10 mouse cellular contexts compared by ENCODE assay signal in the genomic region with DNA sequence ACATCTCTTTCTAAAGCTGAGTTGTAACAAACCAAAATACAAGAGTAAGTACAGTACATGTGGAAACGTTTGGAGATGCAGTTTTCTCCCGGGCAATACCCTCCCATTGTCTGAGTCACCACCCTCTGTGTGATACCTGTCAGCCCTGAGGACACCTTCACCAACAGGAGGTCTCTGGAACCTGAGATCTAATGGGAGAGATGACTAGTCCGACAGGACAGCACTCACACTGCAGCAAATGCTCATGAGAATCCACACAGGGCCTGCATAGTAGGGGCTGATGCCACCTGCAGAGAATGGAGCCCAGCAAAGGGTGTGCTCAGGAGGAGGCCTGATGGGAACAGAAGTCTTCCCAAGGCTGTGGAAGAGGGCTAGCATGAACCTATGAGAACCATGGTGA. TPM values are rescaled to one million over a fixed set of nuclear protein-coding genes. Genes with fewer than 3 reads are reported as not detected.
DNase-seq lines count a peak whose midpoint lies in the region; ATAC-seq and TF ChIP-seq lines count a peak whose summit lies in the region.
"Had no signal": no experiment of that assay in that cellular context is flagged by ENCODE, and none has a peak within 500 bp of the region (broad histone marks: within the 10 kb centered on the region; RNA-seq: fewer than 3 reads in every experiment).

No protein-coding gene starts in this region.

- peak overlapping the region; percentile 95 for H3K27ac ChIP-seq in heart, postnatal 0 days (ENCODE audit: low read depth)
- H3K27ac ChIP-seq in bone marrow macrophage, adult 2 months (ENCODE audit: insufficient read depth, low read depth, low read length), result peak overlapping the region; percentile 77
- H3K27ac ChIP-seq in hindbrain, embryonic 13.5 days, result peak overlapping the region; percentile 91
- H3K27ac ChIP-seq in midbrain, embryonic 13.5 days, result peak overlapping the region; percentile 96

- TF ChIP-seq POLR2A in bone marrow macrophage, adult 2 months (IDR thresholded peaks at IDR 0.05; ENCODE audit: borderline replicate concordance, low read depth, low read length), result no peak

- no peaks in the 10 kb centered on the region for H3K9me3 ChIP-seq in heart, postnatal 0 days (replicated peaks; ENCODE audit: control insufficient read depth, low read length)
- H3K9me3 ChIP-seq in hindbrain, embryonic 13.5 days, result no peaks in the 10 kb centered on the region
- no peaks in the 10 kb centered on the region for H3K9me3 ChIP-seq in midbrain, embryonic 13.5 days

- H3K4me1 ChIP-seq in heart, postnatal 0 days (ENCODE audit: control insufficient read depth, insufficient read depth), result peaks cover 14% of the 10 kb centered on the region
- peaks cover 17% of the 10 kb centered on the region for H3K4me1 ChIP-seq in bone marrow macrophage, adult 2 months (ENCODE audit: control insufficient read depth, insufficient read depth, low read length)
- peaks cover 30% of the 10 kb centered on the region for H3K4me1 ChIP-seq in hindbrain, embryonic 13.5 days (replicated peaks)
- peaks cover 37% of the 10 kb centered on the region for H3K4me1 ChIP-seq in midbrain, embryonic 13.5 days (replicated peaks)

- WGBS in heart, postnatal 0 days, result 25% methylated on average over 3 of the region's 3 CpGs
- 27% methylated on average over 3 of the region's 3 CpGs for WGBS in hindbrain, embryonic 13.5 days
- 27% methylated on average over 3 of the region's 3 CpGs for WGBS in midbrain, embryonic 13.5 days

- TF ChIP-seq EP300 in heart, postnatal 0 days (IDR thresholded peaks at IDR 0.05; ENCODE audit: low read depth), result no peak

- intact Hi-C loops in left cerebral cortex, postnatal 4 days (cut with DNase I), result no loop called here

- DNase-seq in heart, postnatal 0 days (ENCODE audit: low spot score), result no peak
- DNase-seq in heart, adult 9 months (ENCODE audit: low spot score in 2 of 2), result no peak
- DNase-seq in embryo, embryonic 10.5 days (ENCODE audit: low spot score), result no peak
- no peak for DNase-seq in left cerebral cortex, postnatal 4 days

- no peak for ATAC-seq in heart, postnatal 0 days (ENCODE audit: insufficient read depth, low read depth)
- 0 out of 2 replicates have a peak, but pooled peaks have one; percentile 8 for ATAC-seq in hindbrain, embryonic 13.5 days (ENCODE audit: low FRiP score)
- peak; percentile 1; the same call in 1 of the 2 replicates for ATAC-seq in midbrain, embryonic 13.5 days
- no peak for ATAC-seq in CD4-positive, CD25-positive, alpha-beta regulatory T cell, adult 4 months

- no peak for TF ChIP-seq CTCF in heart, postnatal 0 days (IDR thresholded peaks at IDR 0.05; ENCODE audit: low read depth)
- no peak for TF ChIP-seq CTCF in bone marrow macrophage, adult 2 months (IDR thresholded peaks at IDR 0.05; ENCODE audit: low read depth, low read length)

- H3K4me2 ChIP-seq in heart, postnatal 0 days (ENCODE audit: low read depth, low read length), result peak overlapping the region; percentile 78
- H3K4me2 ChIP-seq in hindbrain, embryonic 13.5 days, result peak overlapping the region; percentile 94
- H3K4me2 ChIP-seq in midbrain, embryonic 13.5 days (replicated peaks), result peak overlapping the region; percentile 94

- H3K36me3 ChIP-seq in heart, postnatal 0 days (replicated peaks; ENCODE audit: control insufficient read depth, insufficient read depth, low read length), result peaks cover 20% of the 10 kb centered on the region
- peaks cover 23% of the 10 kb centered on the region for H3K36me3 ChIP-seq in hindbrain, embryonic 13.5 days
- peaks cover 23% of the 10 kb centered on the region for H3K36me3 ChIP-seq in midbrain, embryonic 13.5 days

- peak overlapping the region; percentile 82 for H3K4me3 ChIP-seq in heart, postnatal 0 days (ENCODE audit: low read depth, low read length)
- H3K4me3 ChIP-seq in bone marrow macrophage, adult 2 months (ENCODE audit: insufficient read depth, low read length), result peak overlapping the region; percentile 40
- peak overlapping the region; percentile 59 for H3K4me3 ChIP-seq in hindbrain, embryonic 13.5 days
- H3K4me3 ChIP-seq in midbrain, embryonic 13.5 days (replicated peaks), result peak overlapping the region; percentile 72

- H3K27me3 ChIP-seq in heart, postnatal 0 days (ENCODE audit: control insufficient read depth, insufficient read depth, low read length), result no peaks in the 10 kb centered on the region
- H3K27me3 ChIP-seq in hindbrain, embryonic 13.5 days, result no peaks in the 10 kb centered on the region
- H3K27me3 ChIP-seq in midbrain, embryonic 13.5 days, result no peaks in the 10 kb centered on the region
- H3K27me3 ChIP-seq: Patski had no signal

- H3K9ac ChIP-seq in heart, postnatal 0 days (replicated peaks; ENCODE audit: low read depth, low read length), result peak overlapping the region; percentile 72
- H3K9ac ChIP-seq in hindbrain, embryonic 13.5 days, result peak overlapping the region; percentile 68
- peak overlapping the region; percentile 83 for H3K9ac ChIP-seq in midbrain, embryonic 13.5 days (replicated peaks)

RNA-seq across cellular contexts. Expression of gene Paxx, which starts 0.5 kb away (rescaled TPM):
- 71.9 and 90.7 TPM in 2 replicates for total RNA-seq in heart, postnatal 0 days (2014; rRNA removed; ENCODE audit: low replicate concordance)
- polyA plus RNA-seq in heart, postnatal 0 days (2015; fragmentation: Nextera tagmentation; extraction: Ambion mirVana), result 42.7 and 45.5 TPM in 2 replicates
- polyA plus RNA-seq in bone marrow macrophage, adult 2 months (2012; ENCODE audit: insufficient read depth, insufficient read length, missing spikeins), result 22.4 and 26.2 TPM in 2 replicates
- polyA plus RNA-seq in hindbrain, embryonic 13.5 days (2015; fragmentation: Nextera tagmentation; extraction: Ambion mirVana), result 91.6 and 98.8 TPM in 2 replicates
- polyA plus RNA-seq in midbrain, embryonic 13.5 days (2015; fragmentation: Nextera tagmentation; extraction: Ambion mirVana), result 85.7 and 92.1 TPM in 2 replicates
- polyA plus RNA-seq in CD4-positive, CD25-positive, alpha-beta regulatory T cell, adult 4 months (2017; shearing (Covaris generic)), result 100 to 1,000 TPM in 1 of 2 experiments, 10 to 100 TPM in 1; 74.7 to 102 TPM
- 10 to 100 TPM; 83.1 to 92.4 TPM for total RNA-seq in left cerebral cortex, postnatal 4 days (2021)

RNA-seq across cellular contexts. Expression of gene Clic3, which starts 4.8 kb away (rescaled TPM):
- total RNA-seq in heart, postnatal 0 days (2014; rRNA removed; ENCODE audit: low replicate concordance), result 2.4 and 4.5 TPM in 2 replicates
- 6.5 and 7.4 TPM in 2 replicates for polyA plus RNA-seq in heart, postnatal 0 days (2015; fragmentation: Nextera tagmentation; extraction: Ambion mirVana)
- not detected in 2 replicates for polyA plus RNA-seq in bone marrow macrophage, adult 2 months (2012; ENCODE audit: insufficient read depth, insufficient read length, missing spikeins)
- polyA plus RNA-seq in hindbrain, embryonic 13.5 days (2015; fragmentation: Nextera tagmentation; extraction: Ambion mirVana), result 3.4 and 3.7 TPM in 2 replicates
- 2.7 and 4.0 TPM in 2 replicates for polyA plus RNA-seq in midbrain, embryonic 13.5 days (2015; fragmentation: Nextera tagmentation; extraction: Ambion mirVana)
- polyA plus RNA-seq in CD4-positive, CD25-positive, alpha-beta regulatory T cell, adult 4 months (2017; shearing (Covaris generic)), result 1 to 10 TPM; 1.2 to 2.2 TPM
- total RNA-seq in left cerebral cortex, postnatal 4 days (2021), result under 1 TPM in 1 of 2 experiments, not detected in 1; 0.52 TPM
- total RNA-seq: common myeloid progenitor, adult 5-6 weeks had no signal

RNA-seq across cellular contexts. Expression of gene Ptgds, which starts 8.4 kb away (rescaled TPM):
- 708 and 711 TPM in 2 replicates for total RNA-seq in heart, postnatal 0 days (2014; rRNA removed; ENCODE audit: low replicate concordance)
- polyA plus RNA-seq in heart, postnatal 0 days (2015; fragmentation: Nextera tagmentation; extraction: Ambion mirVana), result 356 and 359 TPM in 2 replicates
- not detected in 2 replicates for polyA plus RNA-seq in bone marrow macrophage, adult 2 months (2012; ENCODE audit: insufficient read depth, insufficient read length, missing spikeins)
- polyA plus RNA-seq in hindbrain, embryonic 13.5 days (2015; fragmentation: Nextera tagmentation; extraction: Ambion mirVana), result 50.3 and 50.5 TPM in 2 replicates
- 48.6 and 80.5 TPM in 2 replicates for polyA plus RNA-seq in midbrain, embryonic 13.5 days (2015; fragmentation: Nextera tagmentation; extraction: Ambion mirVana)
- not detected for polyA plus RNA-seq in CD4-positive, CD25-positive, alpha-beta regulatory T cell, adult 4 months (2017; shearing (Covaris generic))
- total RNA-seq in left cerebral cortex, postnatal 4 days (2021), result 100 to 1,000 TPM; 665 to 881 TPM
- total RNA-seq: common myeloid progenitor, adult 5-6 weeks had no signal

RNA-seq across cellular contexts. Expression of gene Lcn12, which starts 32.3 kb away (rescaled TPM):
- not detected in 2 replicates for total RNA-seq in heart, postnatal 0 days (2014; rRNA removed; ENCODE audit: low replicate concordance)
- not detected in 2 replicates for polyA plus RNA-seq in heart, postnatal 0 days (2015; fragmentation: Nextera tagmentation; extraction: Ambion mirVana)
- polyA plus RNA-seq in bone marrow macrophage, adult 2 months (2012; ENCODE audit: insufficient read depth, insufficient read length, missing spikeins), result not detected in 2 replicates
- not detected in 2 replicates for polyA plus RNA-seq in hindbrain, embryonic 13.5 days (2015; fragmentation: Nextera tagmentation; extraction: Ambion mirVana)
- not detected in 2 replicates for polyA plus RNA-seq in midbrain, embryonic 13.5 days (2015; fragmentation: Nextera tagmentation; extraction: Ambion mirVana)
- polyA plus RNA-seq in CD4-positive, CD25-positive, alpha-beta regulatory T cell, adult 4 months (2017; shearing (Covaris generic)), result not detected
- total RNA-seq in left cerebral cortex, postnatal 4 days (2021), result not detected
- total RNA-seq: common myeloid progenitor, adult 5-6 weeks had no signal
- polyA plus RNA-seq: Patski had no signal

RNA-seq across cellular contexts. Expression of gene Abca2, which starts 32.9 kb away (rescaled TPM):
- 27.6 and 32.0 TPM in 2 replicates for total RNA-seq in heart, postnatal 0 days (2014; rRNA removed; ENCODE audit: low replicate concordance)
- 2.4 and 3.6 TPM in 2 replicates for polyA plus RNA-seq in heart, postnatal 0 days (2015; fragmentation: Nextera tagmentation; extraction: Ambion mirVana)
- polyA plus RNA-seq in bone marrow macrophage, adult 2 months (2012; ENCODE audit: insufficient read depth, insufficient read length, missing spikeins), result 14.9 and 16.4 TPM in 2 replicates
- 10.0 and 11.6 TPM in 2 replicates for polyA plus RNA-seq in hindbrain, embryonic 13.5 days (2015; fragmentation: Nextera tagmentation; extraction: Ambion mirVana)
- 10.2 and 11.1 TPM in 2 replicates for polyA plus RNA-seq in midbrain, embryonic 13.5 days (2015; fragmentation: Nextera tagmentation; extraction: Ambion mirVana)
- polyA plus RNA-seq in CD4-positive, CD25-positive, alpha-beta regulatory T cell, adult 4 months (2017; shearing (Covaris generic)), result 10 to 100 TPM; 31.9 to 45.3 TPM
- 10 to 100 TPM; 78.4 to 99.2 TPM for total RNA-seq in left cerebral cortex, postnatal 4 days (2021)

Comparison
In these comparisons a context has a peak if more than half of its experiments do, and no peak if none do; other contexts are left out.
1. ATAC-seq: peak in hindbrain, embryonic 13.5 days (single experiment) and midbrain, embryonic 13.5 days (single experiment); none in heart, postnatal 0 days (single experiment) and CD4-positive, CD25-positive, alpha-beta regulatory T cell, adult 4 months (single experiment).
2. RNA of gene Ptgds, which starts 8.4 kb away (polyA plus RNA-seq): 356 to 359 TPM in heart, postnatal 0 days, 50.3 to 50.5 TPM in hindbrain, embryonic 13.5 days and 48.6 to 80.5 TPM in midbrain, embryonic 13.5 days; not detected in bone marrow macrophage, adult 2 months and not detected in CD4-positive, CD25-positive, alpha-beta regulatory T cell, adult 4 months; every median in the first group is over 10 times any median in the second.
3. Peak in every context shown above with its lines, with median percentiles within 50 percentile points of each other: H3K27ac ChIP-seq, H3K4me2 ChIP-seq, H3K4me3 ChIP-seq and H3K9ac ChIP-seq.